Mouse (Mus musculus) midbrain, embryonic 13.5 days (tissue): ENCODE data around the gene Cope. TPM values are rescaled to one million over a fixed set of nuclear protein-coding genes. Genes with fewer than 3 reads are reported as not detected.

ENCODE experiments used
- ATAC-seq: fragments of 200-750 bp; cut with Nextera tagmentation; 2 replicates; pipeline ENCODE4 v1.8.0; 2017; ENCODE audit warnings: mild to moderate bottlenecking, moderate TSS enrichment, moderate library complexity
- H3K27ac ChIP-seq: fragments of 300-500 bp; sonication (generic); 2 replicates; pipeline ENCODE4 v1.5.1; 2015; ENCODE audit warnings: inconsistent platforms, mild to moderate bottlenecking, moderate library complexity
- H3K27me3 ChIP-seq: fragments of 300-500 bp; sonication (generic); 2 replicates; pipeline ENCODE4 v1.6.1; 2015; ENCODE audit warnings: mild to moderate bottlenecking, inconsistent platforms
- H3K36me3 ChIP-seq: fragments of 300-500 bp; sonication (generic); 2 replicates; pipeline ENCODE4 v1.6.1; 2015; ENCODE audit warnings: mild to moderate bottlenecking, inconsistent platforms
- H3K4me1 ChIP-seq: fragments of 300-500 bp; sonication (generic); replicated peaks from 2 replicates; pipeline ENCODE4 v1.6.1; 2015; ENCODE audit warnings: inconsistent platforms
- H3K4me2 ChIP-seq: fragments of 300-500 bp; sonication (generic); replicated peaks from 2 replicates; pipeline ENCODE4 v1.6.1; 2015; ENCODE audit warnings: moderate library complexity, mild to moderate bottlenecking, inconsistent platforms
- H3K4me3 ChIP-seq: fragments of 300-500 bp; sonication (generic); replicated peaks from 2 replicates; pipeline ENCODE4 v1.5.1; 2015; ENCODE audit warnings: mild to moderate bottlenecking, inconsistent platforms
- H3K9ac ChIP-seq: fragments of 300-500 bp; sonication (generic); replicated peaks from 2 replicates; pipeline ENCODE4 v1.6.1; 2015; ENCODE audit warnings: mild to moderate bottlenecking, inconsistent platforms
- H3K9me3 ChIP-seq: fragments of 300-500 bp; sonication (generic); 2 replicates; pipeline ENCODE4 v1.6.1; 2016; ENCODE audit warnings: mild to moderate bottlenecking, inconsistent platforms
- WGBS: fragments of 180-500 bp; shearing (Covaris S2); methylation state at CpG from one replicate; pipeline ENCODE4 v1.1.7; 2015; 5-methylcytosine and 5-hydroxymethylcytosine counted together
- polyA plus RNA-seq: library from polyadenylated mRNA; unstranded; fragments of >200 nt; fragmentation: Nextera tagmentation; extraction: Ambion mirVana; gene quantifications from 2 replicates; pipeline ENCODE4 v1.2.1, GENCODE M21; 2015

The Cope gene
- polyA plus RNA-seq, 1 experiment from 2014 or later, result 290 TPM

- peak overlapping the region; percentile 90 for H3K4me2 ChIP-seq
- peak overlapping the region; percentile 99 for H3K4me3 ChIP-seq
- H3K36me3 ChIP-seq, result peaks cover 22% of the 10 kb centered on the region
- no peak for ATAC-seq
- WGBS, result 37% methylated on average over 3 of the region's 3 CpGs
- no peaks in the 10 kb centered on the region for H3K9me3 ChIP-seq
- H3K9ac ChIP-seq, result peak overlapping the region; percentile 100
- no peak overlapping the region for H3K27ac ChIP-seq
- H3K4me1 ChIP-seq, result peaks cover 57% of the 10 kb centered on the region
- H3K27me3 ChIP-seq, result no peaks in the 10 kb centered on the region
Observed at GRCm38 (mm10) chr8:70352000-70352384, 49.7 kb downstream of the Cope start.

DNA sequence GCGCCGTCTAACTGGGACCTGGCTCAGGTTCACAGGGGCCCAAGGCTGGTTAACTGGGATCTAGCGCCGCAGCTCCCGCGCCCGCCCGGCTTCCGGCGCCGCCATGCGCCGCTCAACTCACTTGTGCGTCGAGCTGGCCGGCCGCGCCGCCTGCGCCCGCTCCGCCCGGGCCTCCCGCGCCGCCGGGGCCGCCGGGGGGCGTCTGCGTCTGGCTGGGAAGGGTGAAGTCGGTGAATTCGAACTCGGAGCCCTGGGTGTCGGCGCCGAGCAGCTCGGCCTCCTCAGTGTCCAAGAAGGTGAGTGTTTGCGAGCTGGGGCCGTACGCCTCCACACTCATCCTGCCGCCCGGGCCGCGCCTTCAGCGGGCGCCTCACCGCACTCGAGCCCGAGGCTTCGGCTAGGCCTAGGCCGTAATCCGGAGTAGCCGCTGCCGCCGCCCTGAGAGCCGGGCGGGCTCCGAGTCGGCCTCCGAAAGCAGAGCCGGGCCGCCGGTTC lies 50.4 kb downstream of the Cope start:
- WGBS, result 0% methylated on average over 58 of the region's 64 CpGs
- Histone ChIP-seq H3K4me2 (peak overlapping the region; percentile 90), H3K4me3 (peak overlapping the region; percentile 99), H3K9me3 (no peaks in the 10 kb centered on the region), H3K4me1 (peaks cover 55% of the 10 kb centered on the region), H3K9ac (peak overlapping the region; percentile 100), H3K36me3 (peaks cover 22% of the 10 kb centered on the region), H3K27ac (peak overlapping the region; percentile 87), H3K27me3 (no peaks in the 10 kb centered on the region)
- peak; percentile 53 for ATAC-seq

DNA sequence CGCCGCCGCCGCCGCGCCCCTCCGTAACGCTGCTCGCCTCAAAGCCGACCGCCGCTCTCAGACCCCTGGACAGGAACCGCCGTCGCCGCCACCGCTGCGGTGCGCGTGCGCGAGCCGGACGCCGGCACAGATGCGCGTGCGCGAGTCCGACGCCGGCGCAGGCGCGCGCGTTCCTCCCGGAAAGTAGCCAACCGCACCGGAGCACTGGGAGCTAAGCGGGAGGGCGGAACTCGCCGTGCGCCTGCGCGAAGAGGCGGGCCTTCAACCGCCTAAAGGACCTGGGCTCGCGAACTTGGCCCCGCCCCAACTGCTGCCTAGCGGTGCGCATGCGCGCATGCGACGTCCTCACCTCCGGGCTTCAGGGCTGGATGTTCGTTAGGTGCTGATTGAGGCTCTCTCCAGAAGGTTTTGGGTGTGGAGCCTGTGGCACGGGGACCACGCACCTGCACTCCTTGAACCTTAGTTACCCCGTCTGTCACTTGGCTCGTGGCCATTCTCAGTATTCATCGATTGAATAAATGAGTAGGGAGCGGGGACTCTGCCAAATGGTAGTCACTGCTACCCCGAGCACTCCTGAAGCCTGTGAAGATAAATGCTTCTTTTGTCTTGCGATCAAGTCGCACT lies 51.0 kb downstream of the Cope start, which contains the start of gene Upf1:
Gene Upf1, minus strand, starts transcription at position 85 of the 624 bp plus-strand sequence.
- Histone ChIP-seq H3K4me2 (peak within 1 kb of the TSS; percentile 90), H3K36me3 (peaks cover 19% of the 10 kb centered on the region), H3K4me3 (peak within 1 kb of the TSS; percentile 99), H3K9me3 (no peaks in the 10 kb centered on the region), H3K27ac (peak within 1 kb of the TSS; percentile 87), H3K27me3 (no peaks in the 10 kb centered on the region), H3K9ac (peak within 1 kb of the TSS; percentile 100), H3K4me1 (peaks cover 49% of the 10 kb centered on the region)
- under 1% methylated on average over 66 of the region's 69 CpGs for WGBS
- peak; percentile 90 for ATAC-seq

GRCm38 (mm10) chr8:70354004-70354403 lies 51.7 kb downstream of the Cope start:
- peak overlapping the region; percentile 90 for H3K4me2 ChIP-seq
- H3K27ac ChIP-seq, result peak overlapping the region; percentile 74
- no peaks in the 10 kb centered on the region for H3K9me3 ChIP-seq
- H3K9ac ChIP-seq, result peak overlapping the region; percentile 61
- no peak; the same call in 1 of the 2 replicates for ATAC-seq
- H3K4me3 ChIP-seq, result peak overlapping the region; percentile 99
- no peaks in the 10 kb centered on the region for H3K27me3 ChIP-seq
- peaks cover 12% of the 10 kb centered on the region for H3K36me3 ChIP-seq
- WGBS, result 64% methylated on average over 4 of the region's 4 CpGs
- peaks cover 43% of the 10 kb centered on the region for H3K4me1 ChIP-seq

- WGBS, result 82% methylated on average over 1 of the region's 1 CpGs
Observed at GRCm38 (mm10) chr8:70356111-70356510, 53.8 kb downstream of the Cope start.

GRCm38 (mm10) chr8:70359411-70359810 lies 57.1 kb downstream of the Cope start:
- 49% methylated on average over 3 of the region's 3 CpGs for WGBS
- ATAC-seq, result no peak
- H3K4me1 ChIP-seq, result no peaks in the 10 kb centered on the region
- no peaks in the 10 kb centered on the region for H3K36me3 ChIP-seq
- no peak overlapping the region for H3K27ac ChIP-seq
- H3K9ac ChIP-seq, result 0 out of 2 replicates have a peak overlapping the region, but pooled peaks have one; percentile 3
- no peak overlapping the region for H3K4me2 ChIP-seq
- H3K4me3 ChIP-seq, result no peak overlapping the region
- H3K9me3 ChIP-seq, result no peaks in the 10 kb centered on the region
- no peaks in the 10 kb centered on the region for H3K27me3 ChIP-seq

More at GRCm38 (mm10) chr8:70356111-70356510, 53.8 kb downstream of the Cope start:
- ATAC-seq, result no peak
- no peaks in the 10 kb centered on the region for H3K27me3 ChIP-seq
- no peak overlapping the region for H3K4me3 ChIP-seq
- H3K27ac ChIP-seq, result no peak overlapping the region
- no peaks in the 10 kb centered on the region for H3K36me3 ChIP-seq
- no peaks in the 10 kb centered on the region for H3K9me3 ChIP-seq
- H3K4me1 ChIP-seq, result peaks cover 22% of the 10 kb centered on the region
- H3K9ac ChIP-seq, result no peak overlapping the region
- H3K4me2 ChIP-seq, result no peak overlapping the region

DNA sequence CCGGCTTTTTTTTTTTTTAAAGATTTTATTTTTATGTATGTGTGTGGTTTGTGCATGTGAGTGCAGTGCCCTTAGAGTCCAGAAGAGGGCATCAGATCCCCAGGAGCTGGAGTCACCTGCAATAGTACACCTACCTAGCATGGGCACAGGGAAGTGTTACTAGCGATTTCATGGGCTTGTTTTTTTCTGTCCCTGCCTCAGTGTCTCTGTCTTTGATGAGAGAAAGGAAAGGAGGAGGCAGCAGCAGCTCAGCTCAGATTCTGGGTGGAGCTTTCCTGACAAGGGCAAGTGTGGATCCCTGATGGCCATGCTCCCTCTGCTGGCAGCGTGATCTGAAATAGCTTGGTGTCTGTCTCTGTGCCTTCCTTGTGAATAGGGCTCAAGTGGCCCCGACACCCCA lies 58.5 kb downstream of the Cope start:
- Histone ChIP-seq H3K36me3 (no peaks in the 10 kb centered on the region), H3K4me3 (no peak overlapping the region), H3K9ac (no peak overlapping the region), H3K27ac (no peak overlapping the region), H3K27me3 (no peaks in the 10 kb centered on the region), H3K9me3 (no peaks in the 10 kb centered on the region), H3K4me1 (no peaks in the 10 kb centered on the region), H3K4me2 (no peak overlapping the region)
- WGBS, result 35% methylated on average over 4 of the region's 4 CpGs
- ATAC-seq, result no peak

DNA sequence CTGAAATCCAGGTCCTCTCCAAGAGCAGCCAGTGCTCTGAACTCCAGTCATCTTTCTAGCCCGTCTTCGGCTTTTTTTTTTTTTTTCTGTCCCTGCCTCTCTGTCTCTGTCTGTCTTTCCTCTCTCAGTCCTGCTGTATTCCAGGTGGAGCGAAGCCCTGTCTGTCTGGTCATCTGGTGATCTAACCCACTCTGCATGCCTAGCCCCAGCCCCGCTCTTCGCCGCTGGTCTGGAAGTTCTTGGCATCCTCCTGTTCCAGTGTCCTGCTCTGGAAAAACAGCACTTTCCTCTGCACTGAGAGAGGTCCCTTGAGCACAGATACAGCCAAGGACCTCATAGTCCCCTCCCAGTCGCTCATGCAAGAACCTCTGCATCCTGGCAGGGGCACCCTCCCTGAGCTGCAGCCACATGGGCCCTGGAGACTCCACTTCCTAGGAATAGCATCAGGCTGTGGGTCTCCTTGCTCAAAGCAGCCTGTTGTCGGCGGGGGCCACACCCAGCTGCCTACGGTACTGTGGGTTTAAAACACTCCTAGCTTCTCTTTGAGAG lies 59.2 kb downstream of the Cope start:
- Histone ChIP-seq H3K36me3 (no peaks in the 10 kb centered on the region), H3K4me2 (no peak overlapping the region), H3K27me3 (no peaks in the 10 kb centered on the region), H3K4me3 (no peak overlapping the region), H3K9me3 (no peaks in the 10 kb centered on the region), H3K27ac (no peak overlapping the region), H3K4me1 (no peaks in the 10 kb centered on the region), H3K9ac (no peak overlapping the region)
- WGBS, result 80% methylated on average over 10 of the region's 10 CpGs
- ATAC-seq, result no peak

Other genes starting within 250 kb of the Cope start
- gene Tm6sf2, start 229.6 kb upstream of the Cope start, polyA plus RNA-seq, result 1.8 TPM in 2 replicates
- 0.39 and 0.40 TPM in 2 replicates for gene Hapln4, start 219.1 kb upstream of the Cope start, polyA plus RNA-seq
- 139 and 146 TPM in 2 replicates for gene Ncan, start 181.6 kb upstream of the Cope start, polyA plus RNA-seq
- gene Nr2c2ap, start 171.2 kb upstream of the Cope start, polyA plus RNA-seq, result 27.2 and 30.4 TPM in 2 replicates
- 12.5 and 13.4 TPM in 2 replicates for gene Rfxank, start 163.4 kb upstream of the Cope start, polyA plus RNA-seq
- gene Borcs8, start 163.0 kb upstream of the Cope start, polyA plus RNA-seq, result 53.0 and 56.5 TPM in 2 replicates
- gene Mef2b, start 162.8 kb upstream of the Cope start, polyA plus RNA-seq, result 0.26 and 0.59 TPM in 2 replicates
- gene Tmem161a, start 130.2 kb upstream of the Cope start, polyA plus RNA-seq, result 44.6 and 49.5 TPM in 2 replicates
- gene Slc25a42, start 90.2 kb upstream of the Cope start, polyA plus RNA-seq, result 4.3 and 4.4 TPM in 2 replicates
- 84.2 and 86.0 TPM in 2 replicates for gene Sugp2, start 68.3 kb upstream of the Cope start, polyA plus RNA-seq
- gene Armc6, start 68.1 kb upstream of the Cope start, polyA plus RNA-seq, result 74.2 and 77.6 TPM in 2 replicates
- gene Homer3, start 19.7 kb upstream of the Cope start, polyA plus RNA-seq, result 57.7 and 61.5 TPM in 2 replicates
- 50.0 and 54.6 TPM in 2 replicates for gene Ddx49, start within 50 bp of the Cope start, polyA plus RNA-seq
- gene Cers1, start 13.3 kb downstream of the Cope start, polyA plus RNA-seq, result 23.7 and 26.2 TPM in 2 replicates
- gene Gdf1, start 27.3 kb downstream of the Cope start, polyA plus RNA-seq, result 3.7 and 6.0 TPM in 2 replicates
- gene Upf1, start 50.8 kb downstream of the Cope start, polyA plus RNA-seq, result 15.5 and 18.1 TPM in 2 replicates
- gene Comp, start 71.0 kb downstream of the Cope start, polyA plus RNA-seq, result 0.21 and 0.42 TPM in 2 replicates
- gene Crtc1, start 137.1 kb downstream of the Cope start, polyA plus RNA-seq, result 33.9 and 36.1 TPM in 2 replicates
- gene Klhl26, start 174.4 kb downstream of the Cope start, polyA plus RNA-seq, result 19.3 and 22.2 TPM in 2 replicates
- 60.6 and 61.5 TPM in 2 replicates for gene Tmem59l, start 184.8 kb downstream of the Cope start, polyA plus RNA-seq
- 0.97 and 1.1 TPM in 2 replicates for gene Crlf1, start 190.6 kb downstream of the Cope start, polyA plus RNA-seq
- gene Rex1bd, start 204.2 kb downstream of the Cope start, polyA plus RNA-seq, result 152 and 155 TPM in 2 replicates
- gene Uba52, start 208.3 kb downstream of the Cope start, polyA plus RNA-seq, result 680 and 755 TPM in 2 replicates
- 370 and 392 TPM in 2 replicates for gene Fkbp8, start 225.2 kb downstream of the Cope start, polyA plus RNA-seq
- 44.5 and 48.1 TPM in 2 replicates for gene Kxd1, start 225.4 kb downstream of the Cope start, polyA plus RNA-seq
- 17.8 and 18.0 TPM in 2 replicates for gene Ell, start 236.9 kb downstream of the Cope start, polyA plus RNA-seq